Mouse (Mus musculus) liver, adult 2 months (tissue): ENCODE measurements at regions not wholly inside any gene's neighbourhood (a gene's known extent, or its start where the extent isn't known, plus 50 kb on each side); places are given as distances from the start of the nearest gene placed in this dataset.

Source experiments
- DNase-seq: peaks from one replicate; pipeline ENCODE4 v3.0.0-alpha.2; 2011; ENCODE audit warnings: low read depth, low spot score; ENCODE audit errors: extremely low read depth
- H3K27ac ChIP-seq: fragments of 200-500 bp; replicated peaks from 2 replicates; pipeline ENCODE4 v1.5.1; 2012; ENCODE audit warnings: low read depth, mild to moderate bottlenecking, control low read depth, inconsistent platforms, low read length; ENCODE audit not compliant: insufficient read depth
- H3K27me3 ChIP-seq: fragments of 200-500 bp; 2 replicates; pipeline ENCODE4 v1.6.1; 2012; ENCODE audit warnings: mild to moderate bottlenecking, moderate library complexity, low read length, inconsistent platforms; ENCODE audit not compliant: control insufficient read depth, insufficient read depth
- H3K36me3 ChIP-seq: fragments of 200-500 bp; 2 replicates; pipeline ENCODE4 v1.6.1; 2012; ENCODE audit warnings: low read length, inconsistent platforms; ENCODE audit not compliant: control insufficient read depth, insufficient read depth
- H3K4me1 ChIP-seq: fragments of 200-500 bp; 2 replicates; pipeline ENCODE4 v1.6.1; 2011; ENCODE audit warnings: low read length; ENCODE audit not compliant: control insufficient read depth, insufficient read depth
- H3K4me3 ChIP-seq: fragments of 200-500 bp; 2 replicates; pipeline ENCODE4 v1.5.1; 2011; ENCODE audit warnings: low read depth, mild to moderate bottlenecking, control low read depth, low read length, moderate library complexity; ENCODE audit not compliant: insufficient read depth
- H3K79me2 ChIP-seq: fragments of 200-500 bp; 2 replicates; pipeline ENCODE4 v1.6.1; 2012; ENCODE audit warnings: inconsistent platforms, mild to moderate bottlenecking, low read length, moderate library complexity; ENCODE audit not compliant: control insufficient read depth, insufficient read depth
- H3K9ac ChIP-seq: fragments of 200-500 bp; 2 replicates; pipeline ENCODE4 v1.6.1; 2012; ENCODE audit warnings: low read depth, mild to moderate bottlenecking, control low read depth, inconsistent platforms, low read length
- CTCF ChIP-seq: fragments of 200-500 bp; IDR thresholded peaks from 2 replicates; pipeline ENCODE4 v1.5.1; 2011; ENCODE audit warnings: low read depth, low read length, control low read depth
- POLR2A ChIP-seq: fragments of 200-500 bp; IDR thresholded peaks from 2 replicates; pipeline ENCODE4 v1.6.1; 2011; ENCODE audit warnings: low read length, control low read depth; ENCODE audit not compliant: insufficient read depth; ENCODE audit errors: extremely low read depth
- WGBS: fragments of 180-500 bp; shearing (Covaris S2); methylation state at CpG from one replicate; pipeline ENCODE4 v1.1.7; 2018; 5-methylcytosine and 5-hydroxymethylcytosine counted together

DNA sequence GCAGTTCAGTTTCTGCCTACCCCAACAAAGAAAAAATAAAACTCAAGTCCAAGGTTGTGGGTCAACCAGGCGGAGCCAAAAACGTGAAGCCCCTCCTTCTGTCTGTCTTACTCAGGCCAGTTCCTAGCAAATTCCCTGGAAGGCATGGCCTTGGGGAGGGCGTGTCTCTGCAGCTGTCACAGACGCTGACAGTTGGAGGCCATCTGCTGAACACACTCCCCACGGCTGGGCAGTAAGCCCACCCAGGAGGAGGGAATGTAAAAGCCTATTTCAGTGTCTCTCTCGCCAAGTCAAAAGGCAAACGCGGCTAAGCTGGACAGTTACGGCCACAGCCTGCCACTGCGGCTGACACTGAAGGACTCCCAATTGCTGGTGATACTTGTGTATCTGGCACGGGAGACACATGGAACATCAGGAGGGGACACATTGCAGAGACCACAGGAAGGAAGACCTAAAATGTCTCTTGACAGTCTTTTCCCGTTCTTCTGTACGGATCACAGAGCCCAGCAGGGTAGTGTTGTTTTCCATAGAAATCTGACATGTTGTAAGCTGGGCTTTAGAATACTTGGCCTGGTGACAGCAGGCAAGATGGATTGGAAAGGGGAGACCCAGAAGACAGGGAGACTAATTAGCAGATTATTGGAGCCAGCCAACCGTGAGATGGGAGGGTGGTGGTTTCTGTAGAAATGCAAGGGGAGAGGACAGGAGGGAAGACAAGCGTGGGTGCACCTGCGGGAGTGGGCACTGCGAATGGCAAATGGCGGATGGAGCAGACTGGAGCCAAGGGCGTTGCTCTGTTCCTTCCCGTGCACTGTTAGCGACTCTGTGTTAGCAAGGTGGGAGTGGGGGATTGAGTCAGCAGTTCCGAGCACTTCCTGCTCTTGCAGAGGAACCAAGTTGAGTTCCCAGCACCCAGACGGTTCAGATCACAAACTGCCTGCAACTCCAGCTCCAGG lies 229.5 kb downstream of the Suds3 start:
- Histone ChIP-seq H3K79me2 (no peaks in the 10 kb centered on the region), H3K4me1 (no peaks in the 10 kb centered on the region), H3K27ac (no peak overlapping the region), H3K9ac (no peak overlapping the region), H3K36me3 (no peaks in the 10 kb centered on the region), H3K27me3 (no peaks in the 10 kb centered on the region), H3K4me3 (no peak overlapping the region)
- TF ChIP-seq POLR2A (no peak), CTCF (no peak)
- 75% methylated on average over 23 of the region's 23 CpGs for WGBS
- DNase-seq: no peak

DNA sequence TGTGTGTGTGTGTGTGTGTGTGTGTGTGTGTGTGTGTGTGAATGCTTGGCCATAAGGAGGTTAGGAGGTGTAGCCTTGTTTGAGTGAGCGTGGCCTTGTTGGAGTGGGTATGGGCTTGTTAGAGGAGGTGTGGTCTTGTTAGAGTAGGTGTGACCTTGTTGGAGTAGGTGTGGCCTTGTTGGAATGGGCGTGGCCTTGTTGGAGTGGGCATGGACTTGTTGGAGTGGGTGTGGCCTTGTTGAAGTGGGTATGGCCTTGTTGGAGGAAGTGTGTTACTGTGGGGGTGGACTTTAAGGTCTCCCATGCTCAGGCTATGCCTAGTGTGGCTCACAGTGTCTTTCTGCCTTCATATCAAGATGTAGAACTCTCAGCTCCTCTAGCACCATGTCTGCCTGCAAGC lies 236.2 kb downstream of the Suds3 start:
- H3K9ac ChIP-seq: no peak overlapping the region
- H3K27me3 ChIP-seq: no peaks in the 10 kb centered on the region; the same call in 1 of the 2 replicates
- H3K79me2 ChIP-seq: no peaks in the 10 kb centered on the region
- no peak overlapping the region for H3K27ac ChIP-seq
- WGBS: 74% methylated on average over 2 of the region's 2 CpGs
- DNase-seq: no peak
- no peak overlapping the region for H3K4me3 ChIP-seq
- no peaks in the 10 kb centered on the region for H3K4me1 ChIP-seq
- no peak for TF ChIP-seq POLR2A
- TF ChIP-seq CTCF: no peak
- H3K36me3 ChIP-seq: no peaks in the 10 kb centered on the region

DNA sequence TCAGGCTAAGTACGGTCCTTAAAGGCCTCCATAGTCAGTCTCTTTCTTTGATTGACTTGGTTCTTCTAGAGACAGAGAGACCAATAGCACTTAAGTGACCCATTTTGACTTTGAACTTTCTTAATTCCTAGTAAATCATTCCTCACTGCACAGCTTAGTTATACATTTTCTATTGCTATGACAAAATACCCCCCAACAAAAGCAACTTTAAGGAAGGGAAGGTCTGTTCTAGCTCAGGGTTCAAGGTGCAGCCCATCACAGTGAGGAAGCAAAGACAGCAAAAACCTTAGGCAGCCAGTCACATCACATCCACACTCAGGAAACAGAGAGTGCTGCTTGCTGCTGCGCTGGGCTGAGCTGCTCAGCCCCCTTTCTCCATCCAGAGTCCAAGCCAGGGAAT lies 241.0 kb downstream of the Suds3 start:
- H3K27ac ChIP-seq: no peak overlapping the region
- 62% methylated on average over 2 of the region's 2 CpGs for WGBS
- no peak overlapping the region for H3K9ac ChIP-seq
- H3K4me3 ChIP-seq: no peak overlapping the region
- no peak for DNase-seq
- no peaks in the 10 kb centered on the region for H3K36me3 ChIP-seq
- no peaks in the 10 kb centered on the region; the same call in 1 of the 2 replicates for H3K27me3 ChIP-seq
- H3K4me1 ChIP-seq: no peaks in the 10 kb centered on the region
- TF ChIP-seq POLR2A (no peak), CTCF (no peak)
- no peaks in the 10 kb centered on the region for H3K79me2 ChIP-seq

DNA sequence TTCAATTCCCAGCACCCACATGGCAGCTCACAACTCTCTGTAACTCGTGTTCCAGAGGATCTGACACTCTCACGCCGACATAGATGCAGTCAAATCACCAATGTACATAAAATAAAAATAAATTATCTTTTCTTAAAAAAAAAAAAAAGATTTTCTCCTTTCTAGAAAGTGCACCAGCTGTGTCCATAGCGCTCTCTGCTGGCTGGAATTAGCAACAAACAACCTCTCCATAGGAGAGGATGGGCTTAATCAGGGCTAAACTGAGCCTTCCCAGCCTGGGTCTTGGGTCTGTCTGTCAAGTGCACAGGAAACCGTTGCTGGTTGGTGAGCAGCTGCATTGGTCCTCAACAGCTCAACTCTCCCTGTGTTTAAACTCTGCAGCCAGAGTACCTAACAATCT lies 247.8 kb downstream of the Suds3 start:
- no peak overlapping the region for H3K4me3 ChIP-seq
- no peak for TF ChIP-seq POLR2A
- TF ChIP-seq CTCF: no peak
- no peak overlapping the region for H3K27ac ChIP-seq
- H3K4me1 ChIP-seq: no peaks in the 10 kb centered on the region
- WGBS: 73% methylated on average over 5 of the region's 5 CpGs
- H3K79me2 ChIP-seq: no peaks in the 10 kb centered on the region
- no peak overlapping the region for H3K9ac ChIP-seq
- H3K27me3 ChIP-seq: no peaks in the 10 kb centered on the region
- DNase-seq: no peak
- no peaks in the 10 kb centered on the region for H3K36me3 ChIP-seq

DNA sequence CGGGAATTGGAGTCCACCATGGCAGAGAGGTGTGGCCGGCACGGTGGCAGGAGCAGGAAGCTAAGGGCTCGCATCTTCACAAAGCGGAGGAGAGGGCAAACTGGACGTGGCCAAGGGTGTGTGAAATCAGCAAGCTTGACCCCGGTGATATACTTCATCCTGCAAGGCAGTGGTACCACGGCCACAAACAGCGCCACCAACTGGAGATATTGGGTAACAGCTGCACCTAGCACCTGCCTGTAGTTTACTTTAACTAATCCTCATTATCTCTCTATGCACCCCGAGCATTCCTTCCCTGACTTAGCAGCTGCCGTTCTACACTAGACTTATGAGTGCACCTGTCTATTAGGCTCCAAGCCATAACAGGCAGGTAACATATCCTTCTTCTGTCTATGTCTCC lies 251.6 kb downstream of the Suds3 start:
- Histone ChIP-seq H3K9ac (no peak overlapping the region), H3K4me3 (no peak overlapping the region), H3K27ac (no peak overlapping the region), H3K27me3 (no peaks in the 10 kb centered on the region), H3K36me3 (no peaks in the 10 kb centered on the region), H3K79me2 (no peaks in the 10 kb centered on the region), H3K4me1 (no peaks in the 10 kb centered on the region)
- 84% methylated on average over 11 of the region's 11 CpGs for WGBS
- no peak for DNase-seq
- TF ChIP-seq CTCF (no peak), POLR2A (no peak)

DNA sequence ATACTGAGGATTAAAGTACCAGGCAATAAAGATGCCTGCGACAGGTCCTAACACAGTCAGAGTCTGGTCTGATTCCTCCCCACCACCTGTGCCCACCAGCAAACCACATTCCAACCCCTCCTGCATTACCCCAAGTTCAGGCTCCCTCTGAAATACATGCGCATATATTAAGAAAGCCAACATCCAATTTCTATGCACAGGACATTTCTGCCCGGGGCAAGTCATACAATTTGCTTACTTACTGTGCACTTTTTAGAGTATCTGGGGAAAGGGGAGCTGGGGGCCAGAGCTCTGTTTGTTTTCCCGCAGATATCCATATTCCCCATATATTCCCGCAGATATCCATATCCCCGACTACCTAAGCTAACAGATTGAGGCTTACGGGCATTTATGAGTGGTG lies 261.1 kb upstream of the Srrm4 start:
- no peaks in the 10 kb centered on the region for H3K27me3 ChIP-seq
- no peaks in the 10 kb centered on the region for H3K36me3 ChIP-seq
- H3K79me2 ChIP-seq: no peaks in the 10 kb centered on the region
- no peak overlapping the region for H3K4me3 ChIP-seq
- no peak for DNase-seq
- no peak overlapping the region for H3K9ac ChIP-seq
- 89% methylated on average over 7 of the region's 7 CpGs for WGBS
- H3K27ac ChIP-seq: no peak overlapping the region
- H3K4me1 ChIP-seq: no peaks in the 10 kb centered on the region
- TF ChIP-seq POLR2A: no peak
- no peak for TF ChIP-seq CTCF
